Mouse (Mus musculus): ENCODE measurements around the gene Pet117. TPM values are rescaled to one million over a fixed set of nuclear protein-coding genes. Genes with fewer than 3 reads are reported as not detected.

Pet117 gene
- polyA plus RNA-seq, 1 experiment from 2014 or later = 2.4 TPM

DNA sequence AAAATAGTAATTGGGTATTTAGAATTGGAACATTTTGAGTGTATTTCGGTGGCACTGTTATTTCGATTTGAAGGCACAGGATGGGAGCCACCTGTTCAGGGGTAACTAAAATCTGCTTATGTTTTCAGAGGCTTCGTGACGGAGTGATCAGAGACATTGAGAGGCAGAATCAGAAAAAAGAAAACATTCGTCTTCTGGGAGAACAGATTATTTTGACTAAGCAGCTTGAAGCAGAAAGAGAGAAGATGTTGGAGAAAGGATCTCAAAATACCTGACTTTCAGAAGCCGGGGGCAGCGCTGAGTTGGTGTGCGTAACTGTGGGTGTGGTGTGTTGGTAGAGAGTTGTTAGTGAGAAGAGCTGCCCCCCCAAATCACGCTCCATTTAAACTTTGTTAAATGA, 4.3 kb downstream of the Pet117 start:
- no peaks in the 10 kb centered on the region for H3K9me3 ChIP-seq (ENCODE audit: control insufficient read depth, low read length)
- no peak overlapping the region for H3K4me2 ChIP-seq (replicated peaks; ENCODE audit: low read depth)
- TF ChIP-seq EP300 (optimal IDR thresholded peaks at IDR 0.05) (no peak), CTCF (IDR thresholded peaks at IDR 0.05; ENCODE audit: low read depth) (no peak)

DNA sequence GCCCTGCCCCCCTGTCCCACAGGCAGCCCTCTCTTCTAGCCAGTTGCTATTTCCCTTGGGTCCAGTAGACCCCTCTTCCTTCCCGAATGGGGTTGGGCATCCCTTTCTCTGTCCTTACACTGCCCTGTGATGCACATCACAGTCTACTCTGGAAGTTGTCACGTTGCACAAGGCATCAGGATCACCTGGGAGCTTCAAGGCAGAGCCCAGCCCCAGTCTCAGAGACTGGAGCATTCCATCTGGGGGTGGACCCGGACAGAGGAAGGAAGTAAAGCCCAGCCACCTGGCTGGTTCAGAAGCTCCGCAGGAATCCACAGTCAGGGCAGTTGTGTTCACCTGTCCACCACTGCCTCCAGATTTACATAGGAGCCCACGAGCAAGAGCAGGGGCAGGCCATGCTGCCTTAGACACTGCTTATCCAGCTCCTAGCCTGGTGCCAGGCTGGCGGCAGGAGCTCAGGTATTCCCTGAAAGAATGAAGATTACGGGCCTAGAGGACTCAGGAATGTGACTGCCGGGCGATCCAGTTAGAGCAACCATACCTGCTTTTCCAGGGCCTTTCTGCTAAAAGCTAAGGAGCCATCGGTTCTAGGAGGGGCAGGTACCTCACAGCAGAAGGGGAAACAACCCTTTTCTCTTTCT, 6.4 kb downstream of the Pet117 start:
- Histone ChIP-seq H3K36me3 (ENCODE audit: control insufficient read depth, insufficient read depth, low read length) (peaks cover 11% of the 10 kb centered on the region), H3K27ac (replicated peaks) (no peak overlapping the region), H3K9me3 (ENCODE audit: control insufficient read depth, low read length) (no peaks in the 10 kb centered on the region), H3K4me2 (replicated peaks; ENCODE audit: low read depth) (no peak overlapping the region), H3K9ac (ENCODE audit: low read length) (no peak overlapping the region), H3K4me1 (replicated peaks; ENCODE audit: control insufficient read depth, insufficient read depth) (peaks cover under 1% of the 10 kb centered on the region; the same call in 1 of the 2 replicates), H3K4me3 (ENCODE audit: low read depth, low read length) (no peak overlapping the region), H3K27me3 (ENCODE audit: control insufficient read depth, insufficient read depth, low read length) (no peaks in the 10 kb centered on the region)
- ATAC-seq (ENCODE audit: low FRiP score, low TSS enrichment) (peak; percentile 54; the same call in 1 of the 2 replicates), DNase-seq (ENCODE audit: low spot score) (no peak)
- 81% methylated on average over 10 of the region's 10 CpGs for WGBS
- TF ChIP-seq EP300 (optimal IDR thresholded peaks at IDR 0.05) (no peak), CTCF (IDR thresholded peaks at IDR 0.05; ENCODE audit: low read depth) (no peak)

More for the DNA sequence above, 4.3 kb downstream of the Pet117 start:
- Histone ChIP-seq H3K27me3 (ENCODE audit: control insufficient read depth, insufficient read depth, low read length) (no peaks in the 10 kb centered on the region), H3K9ac (ENCODE audit: low read length) (no peak overlapping the region), H3K4me3 (ENCODE audit: low read depth, low read length) (no peak overlapping the region), H3K4me1 (replicated peaks; ENCODE audit: control insufficient read depth, insufficient read depth) (peaks cover 3% of the 10 kb centered on the region; the same call in 1 of the 2 replicates), H3K36me3 (ENCODE audit: control insufficient read depth, insufficient read depth, low read length) (peaks cover 7% of the 10 kb centered on the region), H3K27ac (replicated peaks) (no peak overlapping the region)
- no peak for DNase-seq (ENCODE audit: low spot score)
- no peak for ATAC-seq (ENCODE audit: low FRiP score, low TSS enrichment)
- WGBS = 85% methylated on average over 9 of the region's 9 CpGs

DNA sequence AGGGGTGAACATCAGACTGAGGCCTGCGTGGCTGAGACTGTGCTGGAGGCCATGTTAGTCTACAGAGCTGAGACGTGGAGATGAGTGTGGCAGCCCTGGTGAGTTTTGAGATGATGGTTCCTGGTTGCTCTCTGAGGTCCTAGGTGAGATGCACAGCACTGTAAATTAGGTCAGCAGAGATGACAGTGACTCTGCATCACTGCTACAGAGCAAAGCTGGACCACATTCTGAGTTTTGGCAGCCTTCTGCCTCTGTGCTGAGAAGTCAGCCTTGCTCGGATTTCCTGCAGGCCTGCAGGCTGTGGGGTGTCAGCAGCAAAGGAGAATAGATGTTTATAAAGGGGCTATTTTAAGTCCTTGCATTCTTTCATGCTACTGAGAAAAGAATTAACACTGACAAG, 12.5 kb downstream of the Pet117 start:
- peaks cover 19% of the 10 kb centered on the region for H3K36me3 ChIP-seq (ENCODE audit: control insufficient read depth, insufficient read depth, low read length)
- H3K9ac ChIP-seq (ENCODE audit: low read length) = no peak overlapping the region
- no peaks in the 10 kb centered on the region for H3K4me1 ChIP-seq (replicated peaks; ENCODE audit: control insufficient read depth, insufficient read depth)
- no peaks in the 10 kb centered on the region for H3K27me3 ChIP-seq (ENCODE audit: control insufficient read depth, insufficient read depth, low read length)
- no peak overlapping the region for H3K4me3 ChIP-seq (ENCODE audit: low read depth, low read length)
- ATAC-seq (ENCODE audit: low FRiP score, low TSS enrichment) (no peak), DNase-seq (ENCODE audit: low spot score) (no peak)
- 66% methylated on average over 3 of the region's 3 CpGs for WGBS
- H3K27ac ChIP-seq (replicated peaks) = peak overlapping the region; percentile 49; the same call in 1 of the 2 replicates
- H3K4me2 ChIP-seq (replicated peaks; ENCODE audit: low read depth) = no peak overlapping the region
- no peaks in the 10 kb centered on the region for H3K9me3 ChIP-seq (ENCODE audit: control insufficient read depth, low read length)
- TF ChIP-seq CTCF (IDR thresholded peaks at IDR 0.05; ENCODE audit: low read depth) (no peak), EP300 (optimal IDR thresholded peaks at IDR 0.05) (no peak)

DNA sequence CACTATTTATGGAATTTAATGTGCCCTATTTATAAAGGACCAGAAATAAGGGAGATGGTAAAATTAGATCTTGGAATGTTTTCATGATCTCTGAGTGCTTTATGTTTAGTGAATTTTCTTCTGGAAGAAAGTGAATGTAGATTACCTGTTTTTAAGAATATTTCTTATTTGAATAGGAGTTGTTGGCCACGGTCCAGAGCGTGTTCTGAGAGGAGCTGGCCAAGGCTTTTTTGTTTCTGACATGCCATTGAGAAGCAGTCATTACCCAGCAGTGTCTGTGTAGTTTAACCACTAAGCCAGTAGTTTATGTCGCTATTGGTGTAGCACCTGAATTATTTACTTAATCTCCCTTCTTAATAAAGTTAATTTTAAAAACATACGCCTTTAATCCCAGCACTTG, 12.9 kb downstream of the Pet117 start:
- no peaks in the 10 kb centered on the region for H3K9me3 ChIP-seq (ENCODE audit: control insufficient read depth, low read length)
- H3K36me3 ChIP-seq (ENCODE audit: control insufficient read depth, insufficient read depth, low read length) = peaks cover 19% of the 10 kb centered on the region
- no peaks in the 10 kb centered on the region for H3K4me1 ChIP-seq (replicated peaks; ENCODE audit: control insufficient read depth, insufficient read depth)
- no peak for DNase-seq (ENCODE audit: low spot score)
- 75% methylated on average over 4 of the region's 4 CpGs for WGBS
- no peak for TF ChIP-seq CTCF (IDR thresholded peaks at IDR 0.05; ENCODE audit: low read depth)
- TF ChIP-seq EP300 (optimal IDR thresholded peaks at IDR 0.05) = no peak
- H3K27ac ChIP-seq (replicated peaks) = no peak overlapping the region
- no peak for ATAC-seq (ENCODE audit: low FRiP score, low TSS enrichment)
- H3K4me2 ChIP-seq (replicated peaks; ENCODE audit: low read depth) = no peak overlapping the region
- H3K27me3 ChIP-seq (ENCODE audit: control insufficient read depth, insufficient read depth, low read length) = no peaks in the 10 kb centered on the region
- H3K9ac ChIP-seq (ENCODE audit: low read length) = no peak overlapping the region
- H3K4me3 ChIP-seq (ENCODE audit: low read depth, low read length) = no peak overlapping the region

DNA sequence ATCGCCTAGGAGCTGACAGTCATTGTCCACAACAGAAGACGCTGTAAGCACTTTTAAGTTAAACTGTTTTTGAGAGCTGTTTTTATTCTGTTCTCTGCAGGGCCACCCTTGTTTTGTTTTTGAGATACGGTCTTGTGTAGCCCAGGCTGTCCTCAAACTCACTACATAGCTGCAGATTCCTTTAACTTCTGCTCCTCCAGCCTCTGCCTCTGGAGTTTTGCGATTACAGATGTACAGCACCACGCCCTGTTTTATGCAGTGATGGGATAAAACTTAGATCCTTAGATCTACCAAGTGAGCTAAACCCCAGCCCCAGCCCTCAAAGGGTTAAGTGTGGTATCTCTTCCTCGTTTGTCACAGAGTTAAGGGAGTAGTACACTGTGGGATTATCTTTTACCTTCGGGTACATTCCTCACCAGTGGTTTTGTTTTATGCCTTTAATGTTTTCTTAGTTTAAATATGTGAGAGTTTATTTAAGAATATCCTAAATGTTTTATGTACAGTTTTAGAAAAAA, 13.9 kb downstream of the Pet117 start:
- DNase-seq (ENCODE audit: low spot score) (no peak), ATAC-seq (ENCODE audit: low FRiP score, low TSS enrichment) (no peak)
- Histone ChIP-seq H3K4me3 (ENCODE audit: low read depth, low read length) (no peak overlapping the region), H3K4me2 (replicated peaks; ENCODE audit: low read depth) (no peak overlapping the region), H3K4me1 (replicated peaks; ENCODE audit: control insufficient read depth, insufficient read depth) (no peaks in the 10 kb centered on the region), H3K27ac (replicated peaks) (no peak overlapping the region), H3K9me3 (ENCODE audit: control insufficient read depth, low read length) (no peaks in the 10 kb centered on the region), H3K9ac (ENCODE audit: low read length) (no peak overlapping the region), H3K36me3 (ENCODE audit: control insufficient read depth, insufficient read depth, low read length) (peaks cover 17% of the 10 kb centered on the region), H3K27me3 (ENCODE audit: control insufficient read depth, insufficient read depth, low read length) (no peaks in the 10 kb centered on the region)
- 73% methylated on average over 7 of the region's 7 CpGs for WGBS
- TF ChIP-seq EP300 (optimal IDR thresholded peaks at IDR 0.05) = no peak
- TF ChIP-seq CTCF (IDR thresholded peaks at IDR 0.05; ENCODE audit: low read depth) = no peak

DNA sequence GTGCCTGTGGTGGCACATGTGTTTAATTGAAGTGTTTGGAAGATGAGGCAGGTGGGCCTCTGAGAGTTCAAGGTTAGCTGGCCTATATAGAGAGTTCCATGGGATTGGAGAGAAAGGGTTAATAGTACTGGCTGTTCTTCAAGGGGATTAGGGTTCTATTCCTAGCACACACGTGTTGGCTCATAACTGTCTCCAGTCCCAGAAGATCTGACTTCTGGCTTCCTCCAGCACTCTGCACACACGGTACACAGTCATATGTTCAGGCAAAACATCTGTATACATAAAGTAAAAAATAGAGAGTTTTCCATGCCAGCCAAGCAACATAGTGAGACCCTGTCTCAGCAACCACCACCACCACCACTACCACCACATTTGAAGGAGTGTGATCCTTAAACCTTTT, 17.5 kb downstream of the Pet117 start:
- H3K9me3 ChIP-seq (ENCODE audit: control insufficient read depth, low read length) = no peaks in the 10 kb centered on the region
- DNase-seq (ENCODE audit: low spot score) (no peak), ATAC-seq (ENCODE audit: low FRiP score, low TSS enrichment) (no peak)
- 37% methylated on average over 2 of the region's 2 CpGs for WGBS
- H3K27me3 ChIP-seq (ENCODE audit: control insufficient read depth, insufficient read depth, low read length) = no peaks in the 10 kb centered on the region
- peaks cover 31% of the 10 kb centered on the region for H3K36me3 ChIP-seq (ENCODE audit: control insufficient read depth, insufficient read depth, low read length)
- no peak overlapping the region for H3K4me2 ChIP-seq (replicated peaks; ENCODE audit: low read depth)
- TF ChIP-seq CTCF (IDR thresholded peaks at IDR 0.05; ENCODE audit: low read depth) (no peak), EP300 (optimal IDR thresholded peaks at IDR 0.05) (no peak)
- no peak overlapping the region for H3K4me3 ChIP-seq (ENCODE audit: low read depth, low read length)
- H3K27ac ChIP-seq (replicated peaks) = no peak overlapping the region
- H3K4me1 ChIP-seq (replicated peaks; ENCODE audit: control insufficient read depth, insufficient read depth) = no peaks in the 10 kb centered on the region
- no peak overlapping the region for H3K9ac ChIP-seq (ENCODE audit: low read length)

Measured in stomach, postnatal 0 days (tissue).